Mouse (Mus musculus) cerebellum, adult 2 months (tissue): ENCODE measurements around the gene Sub1. TPM values are rescaled to one million over a fixed set of nuclear protein-coding genes. Genes with fewer than 3 reads are reported as not detected.

Experiments used
- DNase-seq, 2 experiments: peaks; one replicate each; pipeline ENCODE4 v3.0.0; 2021
- H3K27ac ChIP-seq: fragments of 200-500 bp; 2 replicates; pipeline ENCODE4 v1.5.1; 2012; ENCODE audit warnings: low read length, control low read depth, inconsistent platforms; ENCODE audit not compliant: insufficient read depth
- H3K27me3 ChIP-seq: fragments of 200-500 bp; 2 replicates; pipeline ENCODE4 v1.6.1; 2012; ENCODE audit warnings: inconsistent platforms, mild to moderate bottlenecking, low read length, moderate library complexity; ENCODE audit not compliant: control insufficient read depth, insufficient read depth
- H3K4me1 ChIP-seq: fragments of 200-500 bp; 2 replicates; pipeline ENCODE4 v1.6.1; 2011; ENCODE audit warnings: low read length; ENCODE audit not compliant: control insufficient read depth, insufficient read depth
- H3K4me3 ChIP-seq: fragments of 200-500 bp; replicated peaks from 2 replicates; pipeline ENCODE3; 2011; ENCODE audit warnings: mild to moderate bottlenecking, low read depth, low read length, control low read depth; ENCODE audit not compliant: insufficient read depth
- CTCF ChIP-seq: fragments of 200-500 bp; IDR thresholded peaks from 2 replicates; pipeline ENCODE4 v1.5.1; 2011; ENCODE audit warnings: low read depth, mild to moderate bottlenecking, control low read depth, low read length, moderate library complexity, borderline replicate concordance; ENCODE audit not compliant: insufficient read depth
- POLR2A ChIP-seq: fragments of 200-500 bp; IDR thresholded peaks from 2 replicates; pipeline ENCODE4 v1.6.1; 2011; ENCODE audit warnings: low read length, control low read depth, borderline replicate concordance; ENCODE audit not compliant: insufficient read depth
- WGBS: fragments of 180-500 bp; shearing (Covaris S2); methylation state at CpG from one replicate; pipeline ENCODE4 v1.1.7; 2018; 5-methylcytosine and 5-hydroxymethylcytosine counted together
- polyA plus RNA-seq: library from polyadenylated mRNA; depleted of rRNA; stranded (reverse); fragments of >200 nt; gene quantifications from 2 replicates; pipeline ENCODE4 v1.2.3, GENCODE M21; 2012

Gene Sub1
- polyA plus RNA-seq, 1 experiment, result 92.6 TPM

GRCm38 (mm10) chr15:11975836-11976235 is 20.9 kb downstream of the Sub1 start:
- WGBS, result 29% methylated on average over 9 of the region's 9 CpGs
- H3K27me3 ChIP-seq, result no peaks in the 10 kb centered on the region
- TF ChIP-seq CTCF, result no peak
- no peak for TF ChIP-seq POLR2A
- no peak for DNase-seq
- no peak overlapping the region for H3K4me3 ChIP-seq
- no peaks in the 10 kb centered on the region; the same call in 1 of the 2 replicates for H3K4me1 ChIP-seq
- no peak overlapping the region for H3K27ac ChIP-seq

DNA sequence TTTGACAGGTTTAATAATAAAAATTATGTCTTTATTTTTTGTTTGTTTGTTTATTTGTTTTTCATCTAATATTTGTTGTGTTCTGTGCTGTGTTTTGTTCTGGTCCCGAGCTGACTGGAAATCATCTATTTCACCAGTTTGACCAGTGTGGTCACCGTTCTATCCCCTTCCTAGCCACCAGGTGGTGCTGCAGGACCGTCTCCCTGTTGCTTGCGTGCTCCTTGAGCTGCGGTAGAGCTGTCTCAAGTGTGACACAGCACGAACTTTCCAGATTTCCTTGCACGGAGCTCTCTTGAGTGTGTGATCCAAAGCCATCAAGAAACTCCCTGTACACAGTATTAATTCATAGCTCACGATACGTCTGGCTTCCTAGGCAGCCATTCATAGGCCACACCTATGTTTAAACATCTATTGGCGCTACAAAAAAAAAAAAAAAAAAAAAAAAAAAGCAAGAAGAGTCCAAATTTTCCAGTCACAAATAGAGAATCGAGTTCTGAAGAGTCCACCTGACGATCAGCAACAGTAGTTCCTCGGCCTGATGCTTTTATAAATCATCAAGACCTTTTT is 24.8 kb downstream of the Sub1 start:
- Histone ChIP-seq H3K27ac (no peak overlapping the region), H3K4me3 (no peak overlapping the region), H3K27me3 (no peaks in the 10 kb centered on the region), H3K4me1 (no peaks in the 10 kb centered on the region)
- 24% methylated on average over 13 of the region's 13 CpGs for WGBS
- peak; percentile 69 to 80 for DNase-seq
- TF ChIP-seq CTCF, result peak; percentile 99
- no peak for TF ChIP-seq POLR2A

DNA sequence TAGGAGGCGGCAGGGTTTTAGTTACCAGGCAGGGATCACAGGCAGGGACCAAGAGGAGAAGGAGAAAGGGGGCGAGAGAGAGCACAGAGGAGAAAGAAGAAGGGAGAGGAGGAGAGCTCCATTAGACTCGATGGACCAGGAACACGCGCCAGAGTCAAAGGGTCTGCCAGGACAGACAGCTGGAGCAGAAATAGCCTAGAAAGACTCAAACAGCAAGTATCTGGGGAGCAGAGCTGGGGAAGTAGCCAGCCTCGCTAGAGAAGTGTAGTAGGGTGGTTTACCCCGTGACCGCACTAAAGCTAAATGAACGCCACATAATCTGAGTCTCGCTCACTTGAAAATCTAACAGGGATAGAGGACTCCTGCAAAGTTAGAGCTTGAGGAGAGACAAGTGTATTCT is 26.2 kb downstream of the Sub1 start:
- no peak for DNase-seq
- no peaks in the 10 kb centered on the region for H3K4me1 ChIP-seq
- no peaks in the 10 kb centered on the region for H3K27me3 ChIP-seq
- WGBS, result 28% methylated on average over 10 of the region's 10 CpGs
- no peak overlapping the region for H3K4me3 ChIP-seq
- no peak for TF ChIP-seq CTCF
- H3K27ac ChIP-seq, result no peak overlapping the region

- TF ChIP-seq POLR2A, result no peak
- no peaks in the 10 kb centered on the region for H3K4me1 ChIP-seq
- WGBS, result 85% methylated on average over 9 of the region's 9 CpGs
- H3K4me3 ChIP-seq, result no peak overlapping the region
- no peak for DNase-seq
- H3K27me3 ChIP-seq, result no peaks in the 10 kb centered on the region
- no peak overlapping the region for H3K27ac ChIP-seq
Measured at GRCm38 (mm10) chr15:11968851-11969250, 27.9 kb downstream of the Sub1 start.

GRCm38 (mm10) chr15:11966367-11966766 is 30.4 kb downstream of the Sub1 start:
- Histone ChIP-seq H3K27me3 (no peaks in the 10 kb centered on the region), H3K4me3 (no peak overlapping the region), H3K4me1 (no peaks in the 10 kb centered on the region), H3K27ac (no peak overlapping the region)
- TF ChIP-seq CTCF (no peak), POLR2A (no peak)
- peak in 1 of 2 experiments; percentile 10 for DNase-seq
- 3% methylated on average over 4 of the region's 4 CpGs for WGBS

- Histone ChIP-seq H3K27me3 (no peaks in the 10 kb centered on the region), H3K4me3 (no peak overlapping the region), H3K4me1 (no peaks in the 10 kb centered on the region), H3K27ac (no peak overlapping the region)
- 37% methylated on average over 5 of the region's 5 CpGs for WGBS
- no peak for DNase-seq
- TF ChIP-seq CTCF (no peak), POLR2A (no peak)
Measured at GRCm38 (mm10) chr15:11965201-11965845, 31.5 kb downstream of the Sub1 start.

DNA sequence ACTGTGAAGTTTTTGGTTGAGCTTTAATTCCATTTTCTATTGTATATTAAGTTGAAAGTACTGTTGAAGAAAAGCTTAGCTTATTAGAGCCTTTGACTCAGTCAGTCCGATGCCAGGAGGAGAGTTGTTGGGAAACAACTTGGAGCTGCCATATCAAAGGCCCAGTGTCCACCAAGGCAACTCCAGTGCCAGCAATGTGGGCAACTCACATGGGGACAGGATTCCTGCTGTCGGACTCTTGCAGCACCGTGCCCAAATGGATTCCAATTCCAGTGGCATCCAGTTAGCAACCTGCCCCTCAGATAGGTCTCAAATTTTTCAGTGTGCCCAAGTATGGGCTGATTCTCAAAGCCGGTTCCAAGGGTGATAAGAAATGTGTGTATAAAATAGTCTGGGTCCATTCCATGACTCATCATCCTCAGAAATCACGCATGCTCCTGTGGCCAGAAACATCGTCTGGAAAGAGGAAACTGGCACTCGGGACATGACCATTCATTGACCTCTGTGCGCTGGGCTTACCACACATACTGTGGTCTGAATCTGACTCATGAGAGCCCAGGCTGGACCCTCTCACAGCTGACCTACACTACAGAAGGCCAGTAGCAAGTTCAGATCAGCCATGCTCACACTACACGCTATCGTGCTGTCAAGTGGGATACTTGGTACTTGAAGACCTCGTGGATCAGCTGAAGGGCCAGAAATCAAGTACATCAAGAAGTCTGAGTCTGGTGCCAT is 32.8 kb downstream of the Sub1 start:
- no peaks in the 10 kb centered on the region for H3K27me3 ChIP-seq
- 77% methylated on average over 11 of the region's 11 CpGs for WGBS
- no peak overlapping the region for H3K4me3 ChIP-seq
- H3K27ac ChIP-seq, result no peak overlapping the region
- no peak for DNase-seq
- H3K4me1 ChIP-seq, result no peaks in the 10 kb centered on the region
- TF ChIP-seq POLR2A (no peak), CTCF (no peak)

DNA sequence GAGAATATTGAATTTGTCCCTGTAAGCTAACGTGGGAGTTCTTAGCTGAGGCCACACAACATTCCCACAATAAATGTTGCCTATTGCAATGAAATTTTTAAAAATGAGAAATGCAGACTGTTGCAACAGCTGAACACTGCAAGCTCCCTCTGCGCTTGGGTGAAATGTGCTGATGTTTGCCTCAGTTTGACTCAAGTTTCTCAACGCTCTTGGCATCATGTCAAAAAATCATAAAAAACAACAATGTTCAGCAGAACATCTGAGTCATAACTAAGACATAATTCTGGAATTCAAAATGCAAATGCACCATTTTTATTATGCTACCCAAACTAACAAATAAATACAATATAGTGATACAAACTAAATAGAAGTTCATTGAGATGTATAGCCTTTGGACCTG is 37.1 kb downstream of the Sub1 start:
- no peak overlapping the region for H3K27ac ChIP-seq
- H3K27me3 ChIP-seq, result no peaks in the 10 kb centered on the region
- TF ChIP-seq CTCF (no peak), POLR2A (no peak)
- H3K4me1 ChIP-seq, result no peaks in the 10 kb centered on the region
- no peak for DNase-seq
- no peak overlapping the region for H3K4me3 ChIP-seq
- 92% methylated on average over 3 of the region's 3 CpGs for WGBS
